Mouse (Mus musculus): ENCODE data around the gene Lmbrd2. TPM values are rescaled to one million over a fixed set of nuclear protein-coding genes. Genes with fewer than 3 reads are reported as not detected.
"Not testable (repeated sequence)": the region's sequence is repeated elsewhere in the genome, so short reads cannot be mapped to it uniquely, and the experiment has no call there.

The Lmbrd2 gene
- polyA plus RNA-seq, 1 experiment from 2014 or later: 3.2 TPM

GRCm38 (mm10) chr15:9230917-9231316 is 90.6 kb downstream of the Lmbrd2 start:
- 87% methylated on average over 4 of the region's 4 CpGs for WGBS
- H3K4me1 ChIP-seq (replicated peaks); H3K27ac ChIP-seq (replicated peaks); H3K27me3 ChIP-seq; H3K9ac ChIP-seq; H3K4me3 ChIP-seq; H3K4me2 ChIP-seq; H3K36me3 ChIP-seq; ATAC-seq (ENCODE audit: low read depth); H3K9me3 ChIP-seq: not testable (repeated sequence)

- no peak overlapping the region for H3K4me3 ChIP-seq
- no peaks in the 10 kb centered on the region for H3K27me3 ChIP-seq
- ATAC-seq (ENCODE audit: low read depth): no peak
- H3K9ac ChIP-seq: no peak overlapping the region
- no peak overlapping the region for H3K27ac ChIP-seq (replicated peaks)
- no peak overlapping the region for H3K4me2 ChIP-seq
- no peaks in the 10 kb centered on the region for H3K4me1 ChIP-seq (replicated peaks)
- no peaks in the 10 kb centered on the region for H3K36me3 ChIP-seq
- H3K9me3 ChIP-seq: no peaks in the 10 kb centered on the region
These were observed 106.0 kb downstream of the Lmbrd2 start for GRCm38 (mm10) chr15:9246345-9246744.

Other genes starting within 250 kb of the Lmbrd2 start
- gene Ranbp3l, start 172.6 kb upstream of the Lmbrd2 start, polyA plus RNA-seq (2015; fragmentation: Nextera tagmentation; extraction: Ambion mirVana): 7.6 and 7.9 TPM in 2 replicates
- gene Nadk2, start 69.3 kb upstream of the Lmbrd2 start, polyA plus RNA-seq (2015; fragmentation: Nextera tagmentation; extraction: Ambion mirVana): 28.4 and 34.4 TPM in 2 replicates
- 22.4 and 25.7 TPM in 2 replicates for gene Skp2, start 14.9 kb downstream of the Lmbrd2 start, polyA plus RNA-seq (2015; fragmentation: Nextera tagmentation; extraction: Ambion mirVana)
- gene Ugt3a1, start 136.3 kb downstream of the Lmbrd2 start, polyA plus RNA-seq (2015; fragmentation: Nextera tagmentation; extraction: Ambion mirVana): not detected in 2 replicates
- not detected in 2 replicates for gene Ugt3a2, start 195.0 kb downstream of the Lmbrd2 start, polyA plus RNA-seq (2015; fragmentation: Nextera tagmentation; extraction: Ambion mirVana)